12 mouse cellular contexts compared by ENCODE assay signal in genomic region chr1:32964957-32965356, GRCm38 (mm10).
DNase-seq lines count a peak whose midpoint lies in the region; ATAC-seq and TF ChIP-seq lines count a peak whose summit lies in the region.
"Had no signal": no experiment of that assay in that cellular context is flagged by ENCODE, and none has a peak within 500 bp of the region (broad histone marks: within the 10 kb centered on the region; RNA-seq: fewer than 3 reads in every experiment).

No protein-coding gene starts in this region.

- 73% methylated on average over 3 of the region's 3 CpGs for WGBS in intestine, postnatal 0 days
- 68% methylated on average over 3 of the region's 3 CpGs for WGBS in intestine, embryonic 16.5 days
- WGBS in midbrain, postnatal 0 days = 61% methylated on average over 3 of the region's 3 CpGs
- 60% methylated on average over 3 of the region's 3 CpGs for WGBS in midbrain, embryonic 10.5 days
- 67% methylated on average over 3 of the region's 3 CpGs for WGBS in embryonic facial prominence, embryonic 11.5 days

- no peak overlapping the region for H3K4me3 ChIP-seq in intestine, postnatal 0 days (ENCODE audit: low read depth, low read length)
- H3K4me3 ChIP-seq in intestine, embryonic 16.5 days (ENCODE audit: low read length) = no peak overlapping the region
- H3K4me3 ChIP-seq in midbrain, postnatal 0 days (ENCODE audit: low read depth, low read length) = no peak overlapping the region
- no peak overlapping the region for H3K4me3 ChIP-seq in midbrain, embryonic 10.5 days
- H3K4me3 ChIP-seq in embryonic facial prominence, embryonic 11.5 days (ENCODE audit: low read depth, low read length) = no peak overlapping the region
- H3K4me3 ChIP-seq: embryonic facial prominence, embryonic 13.5 days; forebrain, embryonic 15.5 days had no signal

- no peaks in the 10 kb centered on the region for H3K4me1 ChIP-seq in intestine, postnatal 0 days (replicated peaks; ENCODE audit: control insufficient read depth, insufficient read depth, low read length)
- H3K4me1 ChIP-seq in intestine, embryonic 16.5 days (ENCODE audit: control insufficient read depth, insufficient read depth, low read length) = no peaks in the 10 kb centered on the region
- H3K4me1 ChIP-seq in midbrain, postnatal 0 days (ENCODE audit: insufficient read depth, low read length) = no peaks in the 10 kb centered on the region
- no peaks in the 10 kb centered on the region for H3K4me1 ChIP-seq in midbrain, embryonic 10.5 days
- H3K4me1 ChIP-seq in embryonic facial prominence, embryonic 11.5 days (ENCODE audit: control insufficient read depth, insufficient read depth, low read length) = no peaks in the 10 kb centered on the region
- H3K4me1 ChIP-seq: embryonic facial prominence, embryonic 13.5 days; forebrain, embryonic 15.5 days had no signal

- TF ChIP-seq CTCF in intestine, postnatal 0 days (IDR thresholded peaks at IDR 0.05; ENCODE audit: low read depth) = peak; percentile 26; the same call in 1 of the 2 replicates
- TF ChIP-seq CTCF in midbrain, postnatal 0 days (IDR thresholded peaks at IDR 0.05) = peak; percentile 42

- H3K27me3 ChIP-seq in intestine, postnatal 0 days (replicated peaks; ENCODE audit: control insufficient read depth, insufficient read depth, low read length) = no peaks in the 10 kb centered on the region
- no peaks in the 10 kb centered on the region for H3K27me3 ChIP-seq in intestine, embryonic 16.5 days (replicated peaks; ENCODE audit: control insufficient read depth, insufficient read depth, low read length)
- H3K27me3 ChIP-seq in midbrain, postnatal 0 days (ENCODE audit: insufficient read depth, low read length) = no peaks in the 10 kb centered on the region
- no peaks in the 10 kb centered on the region for H3K27me3 ChIP-seq in midbrain, embryonic 10.5 days (ENCODE audit: low read depth, poor library complexity, severe bottlenecking)
- no peaks in the 10 kb centered on the region for H3K27me3 ChIP-seq in embryonic facial prominence, embryonic 11.5 days (ENCODE audit: control insufficient read depth, insufficient read depth, low read length)
- H3K27me3 ChIP-seq: embryonic facial prominence, embryonic 13.5 days; forebrain, embryonic 15.5 days had no signal

- no peak for ATAC-seq in intestine, postnatal 0 days
- ATAC-seq in intestine, embryonic 16.5 days = no peak
- ATAC-seq in midbrain, postnatal 0 days (ENCODE audit: low FRiP score) = no peak
- ATAC-seq in embryonic facial prominence, embryonic 11.5 days (replicated peaks; ENCODE audit: insufficient number of reproducible peaks, low FRiP score, low TSS enrichment, low read depth) = no peak
- ATAC-seq in granulocyte monocyte progenitor cell, adult 5-6 weeks (replicated peaks; ENCODE audit: poor library complexity, severe bottlenecking) = no peak
- ATAC-seq: forebrain, embryonic 15.5 days had no signal

- H3K36me3 ChIP-seq in intestine, postnatal 0 days (ENCODE audit: control insufficient read depth, insufficient read depth) = no peaks in the 10 kb centered on the region
- H3K36me3 ChIP-seq in intestine, embryonic 16.5 days (ENCODE audit: control insufficient read depth, insufficient read depth, low read length) = no peaks in the 10 kb centered on the region
- H3K36me3 ChIP-seq in midbrain, postnatal 0 days (ENCODE audit: insufficient read depth, low read length) = no peaks in the 10 kb centered on the region
- H3K36me3 ChIP-seq in midbrain, embryonic 10.5 days = no peaks in the 10 kb centered on the region
- H3K36me3 ChIP-seq in embryonic facial prominence, embryonic 11.5 days (replicated peaks; ENCODE audit: control insufficient read depth, insufficient read depth, low read depth, low read length) = no peaks in the 10 kb centered on the region
- H3K36me3 ChIP-seq: embryonic facial prominence, embryonic 13.5 days; forebrain, embryonic 15.5 days had no signal

- no peaks in the 10 kb centered on the region for H3K9me3 ChIP-seq in intestine, postnatal 0 days (ENCODE audit: control insufficient read depth)
- no peaks in the 10 kb centered on the region for H3K9me3 ChIP-seq in intestine, embryonic 16.5 days (ENCODE audit: control insufficient read depth, low read length)
- no peaks in the 10 kb centered on the region for H3K9me3 ChIP-seq in midbrain, postnatal 0 days (ENCODE audit: low read length)
- no peaks in the 10 kb centered on the region for H3K9me3 ChIP-seq in midbrain, embryonic 10.5 days (replicated peaks)
- no peaks in the 10 kb centered on the region for H3K9me3 ChIP-seq in embryonic facial prominence, embryonic 11.5 days (replicated peaks; ENCODE audit: control insufficient read depth, low read length)
- H3K9me3 ChIP-seq: embryonic facial prominence, embryonic 13.5 days; forebrain, embryonic 15.5 days had no signal

- no peak overlapping the region for H3K9ac ChIP-seq in intestine, postnatal 0 days (ENCODE audit: low read depth, low read length)
- H3K9ac ChIP-seq in intestine, embryonic 16.5 days (ENCODE audit: low read depth, low read length) = no peak overlapping the region
- no peak overlapping the region for H3K9ac ChIP-seq in midbrain, postnatal 0 days (replicated peaks; ENCODE audit: low read length, poor library complexity, severe bottlenecking)
- no peak overlapping the region for H3K9ac ChIP-seq in embryonic facial prominence, embryonic 11.5 days (replicated peaks; ENCODE audit: low read length)
- H3K9ac ChIP-seq: embryonic facial prominence, embryonic 13.5 days; forebrain, embryonic 15.5 days; hindbrain, embryonic 14.5 days had no signal

- no peak overlapping the region for H3K4me2 ChIP-seq in intestine, postnatal 0 days (replicated peaks; ENCODE audit: low read depth)
- no peak overlapping the region for H3K4me2 ChIP-seq in intestine, embryonic 16.5 days (ENCODE audit: low read depth, low read length)
- H3K4me2 ChIP-seq in midbrain, postnatal 0 days (ENCODE audit: low read depth, low read length, poor library complexity, severe bottlenecking) = no peak overlapping the region
- H3K4me2 ChIP-seq in embryonic facial prominence, embryonic 11.5 days (ENCODE audit: low read depth, low read length) = no peak overlapping the region
- H3K4me2 ChIP-seq: embryonic facial prominence, embryonic 13.5 days; forebrain, embryonic 15.5 days; hindbrain, embryonic 14.5 days had no signal

- DNase-seq in adrenal gland, postnatal 25 days = peak; percentile 18
- no peak for DNase-seq in adrenal gland, postnatal 4 days (ENCODE audit: low spot score in 2 of 2)
- no peak for DNase-seq in midbrain, postnatal 0 days (ENCODE audit: low spot score)
- DNase-seq in midbrain, embryonic 10.5 days (ENCODE audit: low spot score) = no peak
- peak; percentile 3 for DNase-seq in embryonic facial prominence, embryonic 11.5 days (ENCODE audit: low spot score)
- DNase-seq: lung, postnatal 14 days had no signal

- H3K27ac ChIP-seq in intestine, postnatal 0 days (ENCODE audit: low read depth, low read length) = no peak overlapping the region
- H3K27ac ChIP-seq in intestine, embryonic 16.5 days (ENCODE audit: low read length) = no peak overlapping the region
- H3K27ac ChIP-seq in midbrain, postnatal 0 days (ENCODE audit: low read depth, low read length) = no peak overlapping the region
- H3K27ac ChIP-seq in midbrain, embryonic 10.5 days (replicated peaks) = no peak overlapping the region
- H3K27ac ChIP-seq in embryonic facial prominence, embryonic 11.5 days (replicated peaks; ENCODE audit: low read depth, low read length) = no peak overlapping the region
- H3K27ac ChIP-seq: embryonic facial prominence, embryonic 13.5 days; forebrain, embryonic 15.5 days; hindbrain, embryonic 14.5 days had no signal

Comparison
In these comparisons a context has a peak if more than half of its experiments do, and no peak if none do; other contexts are left out.
1. DNase-seq: peak in adrenal gland, postnatal 25 days (single experiment) and embryonic facial prominence, embryonic 11.5 days (single experiment); none in adrenal gland, postnatal 4 days (0 of 2), midbrain, postnatal 0 days (single experiment) and midbrain, embryonic 10.5 days (single experiment).